Mouse (Mus musculus) CD4-positive, CD25-positive, alpha-beta regulatory T cell, adult 4 months (primary cell): ENCODE data around the gene Smchd1. TPM values are rescaled to one million over a fixed set of nuclear protein-coding genes. Genes with fewer than 3 reads are reported as not detected.

Experiments
- ATAC-seq: one replicate; pipeline ENCODE4 v1.8.0; 2017
- polyA plus RNA-seq, 2 experiments: library from polyadenylated mRNA; unstranded; fragments of 100-300 nt; shearing (Covaris generic); gene quantifications; one replicate each; pipeline ENCODE4 v1.2.1; 2017

Smchd1 gene
- polyA plus RNA-seq, 2 experiments from 2014 or later = 84.5 TPM

DNA sequence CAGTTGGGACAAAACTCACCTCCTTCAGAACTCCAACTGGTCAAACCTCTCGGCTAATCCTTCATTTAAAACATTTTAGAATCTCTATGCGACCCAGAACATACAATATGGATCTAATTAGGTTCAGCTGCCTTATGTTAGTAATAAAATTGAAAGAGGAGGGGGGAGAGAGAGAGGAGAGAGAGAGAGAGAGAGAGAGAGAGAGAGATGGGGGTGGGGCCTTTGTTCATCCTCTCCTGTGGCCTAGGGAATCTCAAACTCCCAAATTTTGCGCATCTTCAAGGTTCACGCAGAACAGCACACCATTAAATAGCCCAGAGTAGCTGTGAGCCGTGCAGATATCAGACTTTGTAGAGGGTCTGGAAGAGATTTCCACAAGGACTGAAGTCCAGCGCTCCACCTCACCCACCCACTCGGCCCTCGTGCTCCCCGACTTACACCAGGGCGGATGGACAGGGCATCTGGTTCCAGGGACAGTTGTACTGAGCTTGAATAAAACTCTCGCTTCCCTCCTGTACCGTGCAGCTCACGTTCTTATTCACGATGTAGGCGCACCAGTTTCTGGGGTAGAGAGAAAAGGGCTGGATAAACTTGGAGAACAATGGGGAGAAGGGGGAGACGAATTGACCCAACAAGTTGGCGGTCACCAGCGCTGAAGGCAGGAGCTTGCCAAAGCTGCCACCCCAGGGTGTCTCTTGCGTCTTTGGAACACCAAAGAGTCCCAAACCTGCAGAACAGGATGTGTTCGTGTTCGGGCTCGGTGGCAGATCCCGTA, 165.2 kb downstream of the Smchd1 start:
- ATAC-seq = no peak

DNA sequence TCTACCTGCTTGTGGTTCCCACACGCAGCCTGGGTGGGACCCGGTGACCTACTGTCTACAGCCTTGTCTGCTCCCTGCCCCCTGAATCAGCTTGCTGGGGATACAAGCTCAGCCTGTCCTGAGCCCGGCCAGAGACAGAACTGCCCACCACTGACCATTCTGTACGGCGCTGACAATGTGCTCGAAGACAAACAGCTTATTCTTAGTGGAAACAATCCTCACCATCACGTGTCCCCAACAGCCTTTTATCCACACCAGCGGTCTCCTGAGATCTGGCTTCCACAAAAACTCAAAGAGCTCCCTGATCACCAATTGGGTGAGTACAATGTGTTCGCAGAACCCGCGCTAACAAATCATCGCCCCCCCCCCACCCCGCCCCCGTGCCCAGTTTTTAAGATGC, 166.0 kb downstream of the Smchd1 start:
- no peak for ATAC-seq

DNA sequence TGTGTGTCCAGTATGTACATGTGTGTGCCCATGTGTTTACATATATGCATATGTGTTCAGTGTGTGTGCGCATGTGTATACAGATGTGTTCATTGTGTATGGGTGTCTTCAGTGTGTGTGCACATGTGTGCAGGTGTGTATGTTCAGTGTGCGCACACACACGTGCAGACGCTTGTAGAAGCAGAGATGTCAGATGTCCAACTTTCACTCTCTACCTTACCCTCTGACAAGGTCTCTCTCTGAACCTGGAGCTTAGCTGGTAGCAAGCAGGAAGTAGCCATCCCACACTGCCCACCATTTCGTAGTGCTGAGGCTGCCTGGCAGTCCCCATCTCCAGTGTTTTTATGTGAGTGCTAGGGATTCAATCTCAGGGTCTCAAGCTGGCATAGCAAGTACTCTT, 166.8 kb downstream of the Smchd1 start:
- no peak for ATAC-seq

DNA sequence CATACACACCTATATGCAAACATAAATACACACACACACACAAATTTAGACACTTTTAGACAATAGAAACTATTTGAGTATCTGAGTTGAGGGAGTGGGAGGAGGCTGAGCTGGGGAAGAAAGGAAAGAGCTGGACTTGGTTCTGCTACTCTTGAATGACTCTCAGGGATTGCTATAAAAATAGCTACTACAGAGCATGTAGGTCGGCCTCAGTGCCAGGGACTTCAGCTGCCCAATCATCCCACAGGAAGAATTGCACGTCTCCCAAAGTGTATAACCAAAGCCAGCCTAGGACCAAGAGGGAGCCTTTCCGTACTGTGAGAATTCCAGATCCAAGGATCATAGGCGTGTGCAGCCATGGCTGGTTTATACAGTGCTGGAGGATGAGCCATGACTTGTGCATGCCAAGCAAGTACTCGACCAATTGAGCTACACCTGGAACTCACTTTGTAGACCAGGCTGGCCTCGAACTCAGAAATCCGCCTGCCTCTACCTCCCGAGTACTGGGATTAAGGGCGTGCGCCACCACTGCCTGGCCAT, 167.8 kb downstream of the Smchd1 start:
- ATAC-seq = no peak

DNA sequence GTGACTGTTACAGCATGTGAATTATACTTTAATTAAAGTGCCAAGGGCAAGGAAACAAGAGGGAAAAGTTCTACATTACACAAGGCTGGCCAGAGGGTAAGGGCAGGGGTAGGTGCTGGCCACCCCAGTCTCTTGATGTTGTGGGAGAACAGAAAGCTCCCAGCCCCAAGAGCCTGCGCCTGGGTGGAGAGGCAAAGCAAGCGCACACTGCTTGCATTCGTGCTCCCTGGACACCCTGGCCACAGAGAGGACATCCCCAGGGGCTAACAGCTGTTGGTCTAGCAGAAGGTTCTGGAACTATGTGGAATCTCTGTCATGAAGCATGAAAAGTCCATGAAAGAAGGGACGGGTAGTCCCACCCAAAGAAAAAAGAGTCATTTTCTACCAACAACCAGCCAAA, 168.4 kb downstream of the Smchd1 start:
- no peak for ATAC-seq

DNA sequence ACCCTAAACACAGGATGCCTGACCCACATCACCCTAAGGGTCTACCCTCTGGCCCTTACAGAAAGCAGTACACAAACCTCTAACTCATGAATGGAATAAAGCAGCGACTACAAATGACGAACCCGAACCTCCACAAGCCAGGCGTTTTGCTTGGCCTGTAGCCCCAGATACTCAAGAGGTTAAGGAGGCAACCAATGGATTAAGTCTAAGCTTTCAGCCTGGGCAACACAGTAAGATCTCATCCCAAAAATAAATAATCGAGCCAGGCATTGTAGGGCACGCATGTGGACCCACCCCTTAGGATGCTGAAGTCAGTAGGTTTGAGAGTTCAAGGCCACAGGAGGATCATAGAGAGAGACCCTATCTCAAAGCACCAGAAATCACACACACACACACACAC, 169.1 kb downstream of the Smchd1 start:
- ATAC-seq = no peak

DNA sequence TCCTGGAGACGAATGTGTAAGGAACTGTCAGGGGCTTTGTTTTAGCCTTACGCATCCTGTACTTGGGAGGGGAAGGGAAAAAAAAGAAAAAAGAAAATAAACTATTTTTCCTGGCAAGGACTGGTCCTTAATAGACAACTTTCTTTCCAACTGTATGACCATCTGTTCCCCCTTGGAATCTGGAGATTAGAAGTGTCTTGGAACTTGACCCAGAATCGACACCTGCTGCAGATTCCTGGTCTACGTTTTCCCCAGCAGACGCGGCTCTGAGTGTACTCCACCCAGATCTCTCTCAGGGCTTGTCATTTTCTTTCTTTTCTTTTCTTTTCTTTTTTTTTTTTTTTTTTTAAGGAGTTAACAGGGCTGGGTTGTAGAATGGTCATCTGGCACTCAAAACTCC, 171.7 kb downstream of the Smchd1 start:
- ATAC-seq = no peak

DNA sequence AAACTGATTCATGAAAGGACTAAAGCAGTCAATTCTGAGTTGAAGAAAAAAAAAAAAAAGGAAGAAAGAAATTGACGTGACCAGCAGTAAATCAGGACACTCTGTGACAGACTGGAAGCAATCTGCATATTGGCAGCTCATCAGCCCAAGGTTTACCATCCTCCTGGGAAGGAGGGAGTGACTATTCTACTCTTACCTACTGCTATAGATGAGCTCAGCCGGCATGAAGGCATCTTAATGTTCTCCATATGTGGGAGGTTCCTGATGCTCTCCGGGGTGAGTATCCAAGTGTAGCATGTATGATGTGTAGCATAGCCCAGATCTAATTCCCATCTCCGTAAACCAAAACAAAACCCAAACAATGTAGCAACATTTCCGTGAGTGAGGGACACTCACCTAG, 173.7 kb downstream of the Smchd1 start:
- ATAC-seq = no peak

DNA sequence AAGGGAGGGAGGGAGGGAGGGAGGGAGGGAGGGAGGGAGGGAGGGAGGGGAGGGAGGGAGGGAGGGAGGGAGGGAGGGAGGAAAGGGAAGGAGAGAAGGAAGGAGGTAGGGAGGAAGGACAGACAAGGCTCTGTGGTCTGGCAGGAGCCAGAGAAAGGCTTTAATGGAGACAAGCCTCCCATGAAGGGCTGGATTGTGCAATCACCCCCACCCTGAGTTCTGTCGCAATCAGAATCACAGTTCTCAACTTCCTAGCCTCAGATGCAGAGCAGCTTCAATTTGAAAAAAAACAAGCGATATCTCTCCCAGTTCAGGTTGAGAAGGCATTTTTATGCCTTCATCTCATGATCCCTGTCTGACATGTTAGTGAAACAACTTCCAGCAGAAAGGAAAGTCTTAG, 174.8 kb downstream of the Smchd1 start:
- no peak for ATAC-seq

DNA sequence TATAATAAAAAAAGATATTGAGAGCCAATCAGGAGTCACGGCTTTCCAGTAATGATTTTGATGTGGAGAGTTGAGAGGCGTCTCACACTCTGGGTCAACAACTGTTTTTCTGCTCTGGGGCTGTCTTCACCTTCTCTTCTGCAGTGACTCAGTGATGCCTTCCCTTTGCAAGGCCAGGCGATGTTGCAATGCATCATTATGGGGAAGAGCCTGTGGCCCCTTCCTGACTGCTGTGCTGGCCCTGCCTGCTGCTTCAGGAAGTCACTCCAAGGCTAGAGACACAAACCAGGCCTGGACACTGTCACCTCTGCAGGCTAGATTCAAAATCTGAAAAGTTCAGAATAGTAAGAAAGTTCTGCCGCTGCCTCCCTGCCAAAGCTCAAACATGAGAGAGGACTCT, 175.3 kb downstream of the Smchd1 start:
- no peak for ATAC-seq

DNA sequence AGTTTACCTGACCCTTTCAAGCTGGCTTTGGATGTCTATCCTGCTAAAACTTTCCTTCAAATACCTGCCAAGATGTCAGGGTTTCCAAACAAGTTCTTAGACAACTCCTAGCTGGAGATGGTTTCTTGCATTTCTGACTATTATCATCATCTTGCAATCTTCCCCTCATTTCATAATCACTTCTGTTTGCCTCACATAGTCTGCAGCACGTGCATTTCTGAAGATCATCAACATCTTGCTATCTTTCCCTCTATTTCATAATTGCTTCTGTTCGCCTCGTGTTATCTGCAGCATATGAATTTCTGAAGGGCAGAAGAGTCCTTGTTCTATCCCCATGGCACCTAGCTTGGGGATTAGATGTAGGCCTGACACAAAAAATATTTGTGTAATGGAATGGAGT, 180.6 kb downstream of the Smchd1 start:
- ATAC-seq = no peak

Other genes starting within 250 kb of the Smchd1 start
- not detected for gene Emilin2, start 163.4 kb downstream of the Smchd1 start, polyA plus RNA-seq
- gene Gm4707, start 15.4 kb downstream of the Smchd1 start, polyA plus RNA-seq = 10 to 100 TPM; 21.3 to 24.8 TPM
- 10 to 100 TPM; 11.1 to 20.0 TPM for gene Ndc80, start 51.5 kb upstream of the Smchd1 start, polyA plus RNA-seq
- 1 to 10 TPM; 1.1 to 2.2 TPM for gene Spdya, start 76.7 kb upstream of the Smchd1 start, polyA plus RNA-seq
- 100 to 1,000 TPM; 134 to 151 TPM for gene Wdr43, start 140.6 kb upstream of the Smchd1 start, polyA plus RNA-seq
- not detected for gene Togaram2, start 197.9 kb upstream of the Smchd1 start, polyA plus RNA-seq